Mouse (Mus musculus) heart, postnatal 0 days (tissue): ENCODE measurements around the gene Togaram2.

Experiments
- CTCF ChIP-seq: IDR thresholded peaks from 2 replicates; pipeline ENCODE4 v1.5.1; 2016; ENCODE audit warnings: antibody characterized with exemption, control low read depth, low read depth
- EP300 ChIP-seq: IDR thresholded peaks from 2 replicates; pipeline ENCODE4 v1.6.1; 2016; ENCODE audit warnings: antibody characterized with exemption, low read depth

GRCm38 (mm10) chr17:71637750-71638265 lies 35.3 kb upstream of the Togaram2 start:
- no peak for TF ChIP-seq CTCF
- TF ChIP-seq EP300, result no peak
